Mouse (Mus musculus): ENCODE measurements around the gene Mpc1. TPM values are rescaled to one million over a fixed set of nuclear protein-coding genes. Genes with fewer than 3 reads are reported as not detected.
"Not testable (repeated sequence)": the region's sequence is repeated elsewhere in the genome, so short reads cannot be mapped to it uniquely, and the experiment has no call there.

Gene Mpc1
- polyA plus RNA-seq, 1 experiment from 2014 or later = 156 TPM

- no peaks in the 10 kb centered on the region for H3K27me3 ChIP-seq
- H3K9me3 ChIP-seq = no peaks in the 10 kb centered on the region
- H3K4me1 ChIP-seq = no peaks in the 10 kb centered on the region
- H3K4me3 ChIP-seq = no peak overlapping the region
- H3K4me2 ChIP-seq = no peak overlapping the region
- no peak overlapping the region for H3K9ac ChIP-seq
- no peaks in the 10 kb centered on the region for H3K36me3 ChIP-seq
- ATAC-seq (ENCODE audit: insufficient number of reproducible peaks, low FRiP score, low TSS enrichment, low read depth) = no peak
- no peak overlapping the region for H3K27ac ChIP-seq
- WGBS = 58% methylated on average over 5 of the region's 5 CpGs
Observed at GRCm38 (mm10) chr17:8303671-8304070, 21.0 kb downstream of the Mpc1 start.

DNA sequence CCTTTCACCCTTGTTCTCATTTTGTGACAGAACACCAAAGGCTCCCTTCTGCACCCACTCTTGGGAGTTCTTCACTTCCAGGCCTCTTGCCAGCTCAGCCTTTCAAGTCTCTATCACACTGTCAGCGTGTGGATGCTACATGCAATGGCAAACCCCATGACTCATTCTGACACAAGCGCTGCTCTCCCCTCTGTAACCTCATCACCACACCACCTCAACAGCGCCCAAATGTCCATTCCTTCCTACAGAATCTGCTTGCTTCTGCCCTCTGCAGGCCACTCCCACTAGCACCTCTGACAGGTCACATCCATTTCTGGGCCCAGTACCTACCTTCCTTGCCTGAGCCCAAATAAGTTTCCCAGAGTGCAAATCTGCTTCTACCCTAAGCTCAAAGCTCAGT is 23.1 kb downstream of the Mpc1 start:
- H3K4me2 ChIP-seq = no peak overlapping the region
- no peak overlapping the region for H3K27ac ChIP-seq
- no peak overlapping the region for H3K9ac ChIP-seq
- ATAC-seq (ENCODE audit: insufficient number of reproducible peaks, low FRiP score, low TSS enrichment, low read depth) = no peak
- 35% methylated on average over 3 of the region's 3 CpGs for WGBS
- no peaks in the 10 kb centered on the region for H3K9me3 ChIP-seq
- no peaks in the 10 kb centered on the region for H3K27me3 ChIP-seq
- no peak overlapping the region for H3K4me3 ChIP-seq
- no peaks in the 10 kb centered on the region for H3K36me3 ChIP-seq
- H3K4me1 ChIP-seq = no peaks in the 10 kb centered on the region

GRCm38 (mm10) chr17:8310838-8311614 is 28.3 kb downstream of the Mpc1 start, which contains the start of gene Sft2d1:
TSS of gene Sft2d1 (plus strand) at chr17:8311102.
- WGBS = under 1% methylated on average over 53 of the region's 54 CpGs
- H3K4me3 ChIP-seq = peak within 1 kb of the TSS; percentile 77
- no peaks in the 10 kb centered on the region for H3K36me3 ChIP-seq
- peak; percentile 88 for ATAC-seq (ENCODE audit: insufficient number of reproducible peaks, low FRiP score, low TSS enrichment, low read depth)
- peak within 1 kb of the TSS; percentile 53 for H3K4me2 ChIP-seq
- peak within 1 kb of the TSS; percentile 75 for H3K27ac ChIP-seq
- no peaks in the 10 kb centered on the region for H3K9me3 ChIP-seq
- peak within 1 kb of the TSS; percentile 79 for H3K9ac ChIP-seq
- H3K27me3 ChIP-seq = no peaks in the 10 kb centered on the region
- peaks cover 18% of the 10 kb centered on the region for H3K4me1 ChIP-seq

- 40% methylated on average over 3 of the region's 3 CpGs for WGBS
- no peak for ATAC-seq (ENCODE audit: insufficient number of reproducible peaks, low FRiP score, low TSS enrichment, low read depth)
- H3K27ac ChIP-seq = no peak overlapping the region
Observed at GRCm38 (mm10) chr17:8311751-8312150, 29.0 kb downstream of the Mpc1 start.

GRCm38 (mm10) chr17:8313976-8314375 is 31.3 kb downstream of the Mpc1 start:
- Histone ChIP-seq H3K4me1 (peaks cover 18% of the 10 kb centered on the region), H3K9ac (no peak overlapping the region), H3K36me3 (0 out of 2 replicates have a peak, but pooled peaks cover 2% of the 10 kb centered on the region), H3K27me3 (no peaks in the 10 kb centered on the region), H3K4me3 (no peak overlapping the region), H3K27ac (no peak overlapping the region), H3K9me3 (no peaks in the 10 kb centered on the region), H3K4me2 (no peak overlapping the region)
- WGBS = 90% methylated on average over 3 of the region's 3 CpGs
- ATAC-seq (ENCODE audit: insufficient number of reproducible peaks, low FRiP score, low TSS enrichment, low read depth) = no peak

More at GRCm38 (mm10) chr17:8311751-8312150, 29.0 kb downstream of the Mpc1 start:
- Histone ChIP-seq H3K9ac (no peak overlapping the region), H3K36me3 (no peaks in the 10 kb centered on the region), H3K4me3 (peak overlapping the region; percentile 77), H3K27me3 (no peaks in the 10 kb centered on the region), H3K9me3 (no peaks in the 10 kb centered on the region), H3K4me1 (peaks cover 18% of the 10 kb centered on the region), H3K4me2 (peak overlapping the region; percentile 53)

- no peaks in the 10 kb centered on the region for H3K27me3 ChIP-seq
- H3K27ac ChIP-seq = no peak overlapping the region
- no peak overlapping the region for H3K4me3 ChIP-seq
- 0 out of 2 replicates have a peak, but pooled peaks cover 2% of the 10 kb centered on the region for H3K36me3 ChIP-seq
- no peaks in the 10 kb centered on the region for H3K9me3 ChIP-seq
- no peak overlapping the region for H3K9ac ChIP-seq
- 93% methylated on average over 1 of the region's 1 CpGs for WGBS
- ATAC-seq (ENCODE audit: insufficient number of reproducible peaks, low FRiP score, low TSS enrichment, low read depth) = no peak
- H3K4me2 ChIP-seq = no peak overlapping the region
- H3K4me1 ChIP-seq = peaks cover 18% of the 10 kb centered on the region
Observed at GRCm38 (mm10) chr17:8316251-8316650, 33.5 kb downstream of the Mpc1 start.

GRCm38 (mm10) chr17:8326877-8327276 is 44.2 kb downstream of the Mpc1 start:
- not testable (repeated sequence) for H3K4me3 ChIP-seq; H3K27me3 ChIP-seq; H3K4me2 ChIP-seq; H3K9me3 ChIP-seq; H3K4me1 ChIP-seq; H3K27ac ChIP-seq; ATAC-seq (ENCODE audit: insufficient number of reproducible peaks, low FRiP score, low TSS enrichment, low read depth); H3K9ac ChIP-seq
- WGBS = 92% methylated on average over 10 of the region's 11 CpGs
- H3K36me3 ChIP-seq = peaks cover 13% of the 10 kb centered on the region

DNA sequence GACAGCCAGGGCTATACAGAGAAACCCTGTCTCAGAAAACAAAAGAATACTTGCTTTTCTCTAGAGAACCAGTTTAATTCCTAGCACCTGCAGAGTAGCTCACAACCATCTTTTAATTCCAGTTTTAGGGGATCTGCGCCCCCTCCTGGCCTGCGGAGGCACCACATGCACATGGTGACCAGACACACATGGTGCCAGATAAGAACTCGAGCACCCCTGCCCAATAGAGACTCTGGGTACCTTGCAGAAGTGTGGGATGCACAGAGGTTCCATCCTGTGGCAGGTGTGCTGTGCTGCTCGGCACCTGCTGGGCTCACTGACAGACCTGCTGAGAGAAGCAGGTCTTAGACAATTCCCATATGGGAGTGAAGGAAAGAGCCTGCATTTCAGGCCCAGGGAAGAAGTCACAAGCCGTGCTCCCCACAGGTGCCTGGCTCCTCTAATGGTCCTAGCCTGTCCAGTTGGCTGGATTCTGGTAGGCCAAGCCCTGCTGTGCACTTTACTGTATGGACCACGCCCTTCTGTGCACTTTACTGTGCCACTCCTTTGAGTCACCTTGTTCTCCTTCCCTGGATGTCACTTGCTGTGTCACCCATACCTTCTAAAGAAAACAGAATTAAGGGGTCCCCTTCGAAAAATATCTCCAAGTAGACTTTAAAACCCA is 45.9 kb downstream of the Mpc1 start:
- H3K27ac ChIP-seq = no peak overlapping the region
- H3K4me2 ChIP-seq = no peak overlapping the region
- no peak overlapping the region for H3K4me3 ChIP-seq
- H3K9ac ChIP-seq = no peak overlapping the region
- H3K4me1 ChIP-seq = no peaks in the 10 kb centered on the region
- H3K9me3 ChIP-seq = no peaks in the 10 kb centered on the region
- ATAC-seq (ENCODE audit: insufficient number of reproducible peaks, low FRiP score, low TSS enrichment, low read depth) = no peak
- WGBS = 70% methylated on average over 7 of the region's 7 CpGs
- H3K27me3 ChIP-seq = no peaks in the 10 kb centered on the region
- H3K36me3 ChIP-seq = peaks cover 13% of the 10 kb centered on the region

DNA sequence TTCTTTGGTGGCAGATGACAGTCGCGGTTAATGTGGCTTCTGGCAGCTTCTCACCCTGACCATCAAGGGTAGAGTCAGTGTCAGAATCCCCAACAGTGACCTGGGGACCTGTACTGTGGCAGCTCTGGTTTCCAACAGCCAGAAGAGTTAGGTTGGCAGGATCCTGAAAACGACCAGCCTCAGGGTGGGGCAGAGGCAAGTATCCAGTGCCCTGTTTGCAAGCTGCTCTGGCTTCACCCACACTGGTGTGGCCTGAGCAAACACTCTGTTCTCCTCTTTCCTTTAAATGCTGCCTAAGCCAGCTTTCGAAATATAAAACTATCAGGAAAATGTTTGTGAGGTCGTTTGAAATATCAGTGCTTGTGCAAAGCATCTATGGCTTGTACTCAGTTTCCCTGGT is 47.9 kb downstream of the Mpc1 start:
- Histone ChIP-seq H3K4me3 (no peak overlapping the region), H3K27ac (no peak overlapping the region), H3K27me3 (no peaks in the 10 kb centered on the region), H3K4me1 (no peaks in the 10 kb centered on the region), H3K36me3 (peaks cover 11% of the 10 kb centered on the region), H3K4me2 (no peak overlapping the region), H3K9me3 (no peaks in the 10 kb centered on the region), H3K9ac (no peak overlapping the region)
- no peak for ATAC-seq (ENCODE audit: insufficient number of reproducible peaks, low FRiP score, low TSS enrichment, low read depth)
- 73% methylated on average over 5 of the region's 5 CpGs for WGBS

GRCm38 (mm10) chr17:8337159-8337558 is 54.5 kb downstream of the Mpc1 start, which contains the start of gene Prr18:
TSS of gene Prr18 (plus strand) at chr17:8337459.
- not testable (repeated sequence) for ATAC-seq (ENCODE audit: insufficient number of reproducible peaks, low FRiP score, low TSS enrichment, low read depth); H3K27ac ChIP-seq; H3K4me2 ChIP-seq; H3K9ac ChIP-seq; H3K36me3 ChIP-seq; H3K4me3 ChIP-seq; H3K9me3 ChIP-seq
- WGBS = 100% methylated on average over 1 of the region's 5 CpGs
- Histone ChIP-seq H3K4me1 (peaks cover 17% of the 10 kb centered on the region), H3K27me3 (peaks cover 44% of the 10 kb centered on the region)

GRCm38 (mm10) chr17:8339666-8340374 is 57.1 kb downstream of the Mpc1 start:
- 33% methylated on average over 8 of the region's 8 CpGs for WGBS
- Histone ChIP-seq H3K36me3 (no peaks in the 10 kb centered on the region), H3K9ac (no peak overlapping the region), H3K4me2 (peak overlapping the region; percentile 100), H3K4me1 (peaks cover 17% of the 10 kb centered on the region), H3K27ac (no peak overlapping the region), H3K9me3 (no peaks in the 10 kb centered on the region), H3K4me3 (peak overlapping the region; percentile 52), H3K27me3 (peaks cover 51% of the 10 kb centered on the region)
- ATAC-seq (ENCODE audit: insufficient number of reproducible peaks, low FRiP score, low TSS enrichment, low read depth) = no peak
